Mouse (Mus musculus): ENCODE data around the gene Olfr648.

The Olfr648 gene

GRCm38 (mm10) chr7:104183292-104183691, at the start of gene Olfr648:
Gene Olfr648, minus strand, starts transcription at chr7:104183392.
- DNase-seq: no peak

- DNase-seq: peak; percentile 48
These were observed 48.0 kb upstream of the Olfr648 start for GRCm38 (mm10) chr7:104231203-104231602.

GRCm38 (mm10) chr7:104218701-104219569, 35.7 kb upstream of the Olfr648 start, which contains the start of gene Trim6:
Gene Trim6, plus strand, starts transcription at chr7:104218793.
- DNase-seq: no peak

GRCm38 (mm10) chr7:104217881-104218280, 34.7 kb upstream of the Olfr648 start:
- DNase-seq: no peak

- DNase-seq: no peak
These were observed 32.9 kb upstream of the Olfr648 start for GRCm38 (mm10) chr7:104216011-104216535.

GRCm38 (mm10) chr7:104206197-104206596, 23.0 kb upstream of the Olfr648 start:
- no peak for DNase-seq

GRCm38 (mm10) chr7:104199822-104200221, 16.6 kb upstream of the Olfr648 start:
- peak; percentile 67 for DNase-seq

GRCm38 (mm10) chr7:104195885-104196284, 12.7 kb upstream of the Olfr648 start, which contains the start of gene Olfr649:
Gene Olfr649, minus strand, starts transcription at chr7:104195985.
- no peak for DNase-seq

GRCm38 (mm10) chr7:104191275-104191674, 8.1 kb upstream of the Olfr648 start:
- no peak for DNase-seq

GRCm38 (mm10) chr7:104179074-104179473, 4.1 kb downstream of the Olfr648 start:
- no peak for DNase-seq

- no peak for DNase-seq
These were observed 4.7 kb downstream of the Olfr648 start for GRCm38 (mm10) chr7:104178422-104179054.

GRCm38 (mm10) chr7:104175085-104175484, 8.1 kb downstream of the Olfr648 start:
- no peak for DNase-seq

GRCm38 (mm10) chr7:104169634-104170204, 13.5 kb downstream of the Olfr648 start:
- peak; percentile 12 for DNase-seq

GRCm38 (mm10) chr7:104167105-104167504, 16.1 kb downstream of the Olfr648 start:
- peak; percentile 35 for DNase-seq

- DNase-seq: no peak
These were observed 32.7 kb downstream of the Olfr648 start, which contains the start of gene Ubqlnl for GRCm38 (mm10) chr7:104150456-104150855. Gene Ubqlnl, minus strand, starts transcription at chr7:104150556.

- DNase-seq: no peak
These were observed 40.0 kb downstream of the Olfr648 start, which contains the start of gene Ubqln3 for GRCm38 (mm10) chr7:104143179-104143578. Gene Ubqln3, minus strand, starts transcription at chr7:104143279.

GRCm38 (mm10) chr7:104137305-104137704, 45.9 kb downstream of the Olfr648 start, which contains the start of gene Olfr643:
Gene Olfr643, minus strand, starts transcription at chr7:104137405.
- DNase-seq: no peak

GRCm38 (mm10) chr7:104129726-104130125, 53.5 kb downstream of the Olfr648 start, which contains the start of gene Ubqln5:
Gene Ubqln5, minus strand, starts transcription at chr7:104129826.
- no peak for DNase-seq

Measured in thymus, postnatal 25 days (tissue).